Mouse (Mus musculus) frontal cortex, adult 2 months (tissue): ENCODE results near the gene Card10. TPM values are rescaled to one million over a fixed set of nuclear protein-coding genes. Genes with fewer than 3 reads are reported as not detected.

Experiments used
- DNase-seq, 2 experiments: peaks; one replicate each; pipeline ENCODE4 v3.0.0; 2022; ENCODE audit warnings: low spot score in 1 of 2; ENCODE audit errors: extremely low spot score in 1 of 2
- polyA plus RNA-seq: library from polyadenylated mRNA; depleted of rRNA; stranded (reverse); fragments of >200 nt; gene quantifications from 2 replicates; pipeline ENCODE4 v1.2.3, GENCODE M21; 2012

Card10 gene
- polyA plus RNA-seq, 1 experiment = 12.0 TPM

GRCm38 (mm10) chr15:78835200-78836085 is 32.6 kb upstream of the Card10 start:
- DNase-seq = no peak

DNA sequence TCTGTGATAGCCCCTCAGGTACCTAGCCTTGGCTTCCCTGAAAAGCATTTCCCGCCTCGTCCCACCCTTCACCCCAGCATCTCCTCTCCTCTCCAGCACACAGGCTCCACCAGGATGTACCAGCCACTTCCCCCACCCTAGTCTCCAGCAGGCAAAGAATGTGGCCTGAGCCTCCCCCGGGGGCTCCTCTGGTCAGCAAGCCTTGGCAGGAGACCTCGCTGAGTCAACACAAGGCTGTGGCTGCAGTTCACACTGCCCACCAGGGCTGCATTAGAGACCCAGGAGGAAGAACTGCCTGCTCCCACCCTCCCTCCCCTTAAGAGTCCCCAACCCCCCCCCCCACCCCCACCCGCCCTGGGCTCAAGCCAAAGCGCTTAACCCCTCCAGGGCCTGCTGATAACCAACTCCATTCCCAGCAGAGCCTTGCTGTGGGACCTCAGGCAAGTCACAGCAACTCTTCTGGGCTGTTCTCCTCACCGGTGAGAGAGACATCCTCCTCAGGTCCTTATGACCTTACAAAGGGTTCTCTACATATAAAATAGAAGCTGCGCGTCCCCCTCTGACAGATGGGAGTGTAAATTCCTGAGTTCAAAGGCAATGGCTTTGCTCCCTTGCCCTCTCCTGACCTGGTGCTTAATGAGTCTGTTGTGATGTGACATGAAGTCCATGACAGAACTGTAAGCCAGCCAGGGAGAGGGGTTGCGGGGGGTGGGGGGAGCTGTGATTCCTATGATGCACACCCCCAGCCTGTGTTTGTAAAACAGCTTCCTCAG is 31.6 kb upstream of the Card10 start:
- DNase-seq = no peak

- no peak for DNase-seq
Measured at GRCm38 (mm10) chr15:78833582-78833981, 30.7 kb upstream of the Card10 start.

DNA sequence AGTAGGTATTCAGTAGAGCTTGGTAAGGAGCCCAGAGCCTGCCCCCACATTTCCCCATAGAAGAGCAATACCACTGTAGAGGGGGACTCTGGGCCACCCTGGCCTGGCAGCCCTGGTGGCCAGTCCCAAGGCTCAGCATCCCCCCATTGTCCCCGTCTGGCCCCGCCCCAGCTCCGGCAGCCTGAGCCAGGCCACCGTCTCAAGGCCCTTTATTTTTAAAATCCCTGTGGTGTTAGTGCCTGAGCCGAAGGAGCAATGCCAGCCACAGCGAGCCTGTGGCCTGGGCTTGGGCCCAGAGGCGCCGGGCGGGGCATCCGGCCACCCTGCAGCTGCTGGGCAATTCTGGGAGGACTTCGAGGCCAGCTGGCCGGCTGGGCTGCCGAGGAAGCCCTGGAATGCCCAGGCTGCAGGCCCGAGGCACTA is 29.9 kb upstream of the Card10 start:
- DNase-seq = peak; percentile 60 to 74

DNA sequence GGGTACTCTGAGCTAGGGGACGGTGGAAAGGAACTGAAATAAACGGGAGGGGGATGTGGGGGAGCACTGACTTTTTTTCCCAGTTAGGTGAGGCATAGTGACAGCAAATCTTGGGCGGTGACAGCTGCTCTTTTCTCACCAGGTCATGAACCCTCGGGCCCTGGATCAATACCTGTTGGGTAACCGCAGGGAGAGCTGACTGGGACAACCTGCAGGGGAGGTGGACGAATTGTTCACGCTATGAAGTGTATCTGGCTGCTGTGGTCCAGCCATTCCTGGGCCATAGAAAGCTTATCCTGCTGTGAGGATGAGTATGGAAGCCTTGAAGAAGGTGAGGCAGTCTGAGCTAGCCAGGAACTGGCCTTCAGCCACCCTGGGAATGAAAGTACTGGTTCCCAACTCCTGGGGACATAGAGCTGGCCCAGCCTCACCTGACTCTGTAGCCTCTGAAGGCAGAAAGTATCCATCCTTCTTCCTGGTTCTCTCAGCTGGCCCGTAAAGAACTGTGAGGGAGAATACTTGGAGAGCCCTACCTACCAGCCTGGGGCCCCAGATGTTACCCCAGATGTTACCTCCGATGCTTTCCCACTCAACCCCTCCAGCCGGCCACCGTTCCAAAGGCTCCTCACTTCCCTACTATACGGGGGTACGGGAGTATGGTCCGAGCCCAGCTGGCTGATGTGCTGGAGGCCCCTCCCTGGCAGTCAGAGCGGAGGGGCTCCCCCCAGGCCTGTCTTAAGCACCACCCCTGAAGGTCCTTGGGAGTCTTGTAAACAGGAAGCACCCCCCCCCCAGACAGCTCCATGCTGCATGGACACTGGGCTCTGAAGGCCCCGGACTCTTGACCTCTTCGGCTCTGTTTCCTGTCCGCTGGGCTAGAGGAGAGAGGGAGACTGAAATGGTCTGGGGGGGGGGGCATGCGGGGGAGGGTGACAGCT is 29.1 kb upstream of the Card10 start:
- no peak for DNase-seq

DNA sequence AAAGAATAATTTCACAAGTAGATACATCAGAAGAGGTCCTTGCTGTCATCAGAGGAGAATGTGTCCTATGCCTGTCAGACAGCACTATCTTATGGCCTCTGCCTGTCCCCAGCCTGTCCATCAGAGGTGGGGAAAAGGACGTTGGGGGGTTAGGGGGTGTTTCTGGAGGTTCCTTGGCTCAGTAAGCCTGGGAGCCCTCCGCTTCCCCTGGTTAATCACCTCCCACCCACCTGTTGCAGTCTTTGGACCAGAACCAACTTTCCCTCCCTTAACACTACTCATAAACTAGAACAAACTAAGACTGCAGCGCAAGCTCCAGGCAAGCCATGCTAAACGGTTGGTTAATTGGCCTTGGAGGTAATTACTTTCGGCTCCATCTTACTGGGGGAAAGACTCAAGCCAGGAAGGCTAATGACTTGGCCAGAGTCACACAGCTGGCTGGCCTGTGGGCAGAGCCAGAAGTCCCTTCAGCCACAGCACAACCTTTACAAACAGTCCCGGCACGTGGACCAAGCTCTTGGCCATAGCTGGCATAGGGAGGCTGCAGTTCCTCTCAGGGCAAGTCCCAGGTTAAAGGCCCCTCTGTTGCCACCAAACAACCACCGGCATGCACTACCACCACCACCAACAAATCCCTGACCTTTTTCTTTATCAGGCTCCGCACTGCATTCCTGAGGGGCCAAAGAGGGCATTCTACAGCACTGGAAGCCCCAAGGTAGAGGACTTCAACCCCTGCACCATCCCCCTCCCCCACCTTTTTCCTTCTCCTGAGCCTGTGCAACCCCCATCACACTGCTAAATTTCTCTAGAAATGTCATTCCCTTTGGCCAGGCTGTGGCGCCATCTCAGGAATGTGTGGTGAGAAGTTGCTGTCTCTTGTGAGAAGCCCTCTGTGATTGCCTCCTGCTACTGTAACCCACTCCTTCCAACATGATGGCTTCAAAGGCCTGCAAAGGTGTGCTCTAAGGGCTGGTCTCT is 28.2 kb upstream of the Card10 start:
- DNase-seq = no peak

DNA sequence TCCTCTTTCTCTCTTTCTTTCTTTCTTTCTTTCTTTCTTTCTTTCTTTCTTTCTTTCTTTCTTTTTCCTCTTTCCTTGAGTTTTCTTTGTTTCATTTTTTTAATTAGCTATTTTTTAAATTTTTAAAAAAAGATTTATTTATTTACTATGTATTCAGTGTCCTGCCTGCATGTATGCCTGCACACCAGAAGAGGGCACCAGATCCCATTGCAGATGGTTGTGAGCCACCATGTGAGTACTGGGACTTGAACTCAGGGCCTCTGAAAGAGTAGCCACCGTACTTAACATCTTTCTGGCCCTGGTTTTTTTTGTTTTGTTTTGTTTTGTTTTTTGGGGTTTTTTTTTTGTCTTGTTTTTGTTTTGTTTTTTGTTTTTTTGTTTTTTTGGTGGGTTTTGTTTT is 26.8 kb upstream of the Card10 start:
- DNase-seq = no peak

GRCm38 (mm10) chr15:78828315-78828714 is 25.5 kb upstream of the Card10 start:
- DNase-seq = no peak

DNA sequence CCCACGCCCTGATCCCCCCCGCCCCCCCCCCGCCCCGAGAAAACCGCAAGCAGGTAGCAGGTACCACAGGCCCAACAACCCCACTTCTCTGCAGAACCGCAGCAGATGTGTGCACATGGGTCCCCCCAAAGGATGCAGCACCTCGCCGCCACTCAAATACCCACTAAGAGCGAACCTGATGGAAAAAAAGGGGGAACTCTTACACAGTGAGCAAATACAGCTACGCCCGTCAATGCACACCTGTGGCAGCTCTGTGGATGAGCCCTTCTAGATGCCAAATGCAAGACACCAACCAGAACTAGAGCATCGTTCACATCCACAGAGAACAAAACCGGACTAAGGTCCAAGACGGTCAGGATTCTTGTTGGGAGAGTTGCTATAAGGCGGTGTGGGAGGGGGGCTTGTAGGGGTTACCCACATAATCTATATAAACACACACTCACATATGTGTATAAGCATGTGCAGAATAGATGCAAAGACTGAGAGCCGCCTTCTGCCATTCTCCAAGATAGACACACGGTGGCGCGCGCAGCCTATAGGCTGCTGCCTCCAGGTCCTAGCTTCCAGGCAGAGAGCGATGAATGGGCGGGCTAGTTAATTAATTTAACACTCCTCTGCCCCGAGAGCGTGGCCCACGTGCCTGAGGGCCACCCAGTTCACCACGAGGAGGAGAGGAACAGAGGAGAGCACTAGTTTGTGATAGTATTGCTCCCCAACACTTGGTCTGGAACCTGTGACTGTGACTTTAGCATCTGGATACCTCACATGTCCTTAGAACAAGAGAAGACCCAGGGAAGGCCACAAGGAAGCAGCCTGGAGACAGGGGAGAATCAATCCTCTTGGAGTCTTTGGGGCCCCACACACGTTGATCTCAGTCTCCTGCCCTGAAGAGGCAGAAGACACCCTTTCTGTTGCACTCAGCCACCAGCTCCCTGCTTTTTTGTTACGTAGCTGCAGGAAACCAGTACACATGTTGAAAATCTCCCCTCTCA is 23.7 kb upstream of the Card10 start:
- DNase-seq = peak in 1 of 2 experiments; percentile 83

GRCm38 (mm10) chr15:78816074-78816391 is 13.2 kb upstream of the Card10 start:
- DNase-seq = no peak

DNA sequence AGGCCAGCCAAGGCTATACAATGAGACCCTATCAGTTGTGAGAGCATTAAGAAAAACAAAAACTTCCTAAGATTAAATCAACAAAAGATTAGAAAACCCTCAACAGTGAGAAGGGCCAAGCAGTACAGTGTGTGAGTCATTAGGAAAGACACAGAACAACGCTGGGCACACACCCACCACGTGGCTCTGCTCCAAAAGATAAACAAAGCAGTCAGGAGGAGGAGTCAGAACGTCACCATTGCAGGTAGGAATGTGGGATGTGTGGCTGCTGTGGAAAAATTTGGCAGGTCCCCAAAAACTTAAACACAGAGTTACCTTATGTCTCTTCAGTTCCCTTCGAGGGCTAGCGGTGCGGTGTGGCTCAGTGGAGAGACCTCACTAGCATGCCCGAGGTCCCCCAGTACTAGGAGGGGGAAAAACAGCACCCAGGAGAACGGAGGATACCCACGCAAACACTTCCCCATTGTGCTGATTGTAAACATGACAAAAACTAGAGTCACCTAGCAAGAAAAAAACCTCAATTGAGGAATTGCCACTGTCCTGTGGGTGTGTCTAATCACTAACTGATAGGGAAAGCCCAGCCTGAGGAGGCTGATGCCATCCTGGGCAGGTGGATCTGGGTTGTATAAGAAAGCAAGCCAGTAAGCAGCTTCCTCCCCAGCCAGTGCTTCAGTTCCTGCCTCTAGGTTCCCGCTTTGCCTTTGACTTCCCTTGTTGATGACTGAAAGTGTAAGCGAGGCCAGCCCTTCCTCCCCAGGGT is 12.7 kb upstream of the Card10 start:
- DNase-seq = no peak

DNA sequence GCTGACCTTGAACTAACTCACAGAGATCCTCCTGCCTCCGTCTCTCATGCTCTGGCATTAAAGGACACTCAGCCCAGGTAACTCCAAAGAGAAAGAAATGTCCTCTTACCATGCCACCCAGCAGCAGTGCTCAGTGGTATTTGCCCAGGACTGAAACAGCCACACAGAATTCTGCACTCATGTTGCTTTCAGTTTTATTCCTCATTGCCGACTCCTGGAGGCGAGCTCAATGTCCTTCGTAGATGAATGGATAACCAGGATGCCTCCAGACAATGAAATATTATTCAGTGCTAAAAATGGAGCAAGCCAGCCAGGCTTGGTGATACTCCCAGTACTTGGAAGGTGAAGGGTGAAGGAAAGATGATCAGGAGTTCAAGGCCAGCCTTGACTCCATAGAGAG is 10.8 kb upstream of the Card10 start:
- no peak for DNase-seq

- no peak for DNase-seq
Measured at GRCm38 (mm10) chr15:78810146-78810545, 7.3 kb upstream of the Card10 start.

DNA sequence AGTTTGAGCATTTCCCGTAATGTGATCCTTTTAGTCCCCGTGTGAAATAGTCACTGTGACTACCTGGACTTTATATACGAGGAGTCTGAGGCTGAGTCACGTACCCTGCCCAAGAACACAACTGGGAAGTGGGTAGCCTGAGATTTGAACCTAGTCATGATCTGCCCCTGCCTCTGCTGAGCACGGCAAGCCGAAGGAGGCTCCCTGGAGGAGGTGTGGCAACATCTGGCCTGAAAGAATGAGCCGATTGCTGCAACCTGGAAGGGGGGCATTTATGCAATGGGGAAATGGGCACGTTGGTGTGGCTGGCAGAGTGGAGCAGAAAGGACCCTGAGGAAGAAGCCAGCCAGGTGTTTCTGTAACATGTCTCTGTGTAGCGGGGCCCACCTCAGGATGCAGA is 6.9 kb upstream of the Card10 start:
- no peak for DNase-seq

- no peak for DNase-seq
Measured at GRCm38 (mm10) chr15:78808980-78809379, 6.1 kb upstream of the Card10 start.

GRCm38 (mm10) chr15:78807141-78807540 is 4.3 kb upstream of the Card10 start:
- DNase-seq = no peak

DNA sequence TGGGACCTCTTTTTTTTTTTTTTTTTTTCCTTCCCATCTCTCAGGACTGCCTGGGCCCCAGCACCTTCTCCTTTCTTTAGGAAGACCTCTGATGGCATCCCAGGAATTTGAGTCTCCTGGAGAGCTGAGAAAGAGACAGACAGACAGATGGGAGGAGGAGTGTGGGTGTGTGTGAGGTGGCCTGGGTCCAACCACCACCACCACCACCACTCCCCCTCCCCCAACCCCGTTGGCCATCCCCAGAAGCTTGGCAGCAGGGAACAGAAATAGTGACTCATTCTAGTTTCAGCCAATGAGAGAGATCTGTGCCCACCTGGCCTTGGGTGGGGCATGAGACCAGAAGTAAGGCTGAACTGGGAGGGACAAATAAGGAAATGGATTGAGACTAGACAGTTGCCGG is 3.8 kb upstream of the Card10 start:
- peak in 1 of 2 experiments; percentile 51 for DNase-seq

DNA sequence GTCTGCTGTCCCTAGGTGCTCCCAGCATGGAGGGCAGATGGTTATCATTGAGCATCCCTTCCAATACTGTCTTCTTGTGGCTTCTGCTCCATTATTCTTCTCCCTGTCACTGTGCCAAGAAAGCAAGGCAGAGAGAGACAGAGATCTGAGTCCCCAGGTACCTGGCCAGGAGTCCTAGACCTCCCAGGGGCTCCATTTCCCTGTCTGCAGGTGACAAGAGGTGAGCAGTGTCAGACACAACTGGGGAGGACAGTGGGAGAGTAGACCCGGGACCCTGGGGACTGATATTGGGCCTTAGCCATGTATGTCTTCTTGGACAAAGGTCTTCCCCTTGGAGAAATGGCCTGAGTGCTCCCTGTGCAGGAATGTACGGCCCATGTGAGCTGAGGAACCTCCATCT is 2.5 kb upstream of the Card10 start:
- DNase-seq = no peak
